Mouse (Mus musculus) liver, adult 2 months (tissue): ENCODE data around the gene Gm20708.
"Not testable (repeated sequence)": the region's sequence is repeated elsewhere in the genome, so short reads cannot be mapped to it uniquely, and the experiment has no call there.

Source experiments
- CTCF ChIP-seq: fragments of 200-500 bp; IDR thresholded peaks from 2 replicates; pipeline ENCODE4 v1.5.1; 2011; ENCODE audit warnings: low read depth, low read length, control low read depth
- POLR2A ChIP-seq: fragments of 200-500 bp; IDR thresholded peaks from 2 replicates; pipeline ENCODE4 v1.6.1; 2011; ENCODE audit warnings: low read length, control low read depth; ENCODE audit not compliant: insufficient read depth; ENCODE audit errors: extremely low read depth

GRCm38 (mm10) chr11:117815850-117816249, 6.4 kb downstream of the Gm20708 start:
- not testable (repeated sequence) for TF ChIP-seq CTCF, POLR2A
